Mouse (Mus musculus) ES-E14 (cell line): ENCODE measurements around the gene Cpeb2.

Source experiments
- CHD2 ChIP-seq: IDR thresholded peaks from 2 replicates; pipeline ENCODE4 v1.6.1; 2014; ENCODE audit warnings: mild to moderate bottlenecking, low read depth, low read length, inconsistent platforms
- HCFC1 ChIP-seq: IDR thresholded peaks from 2 replicates; pipeline ENCODE4 v1.6.1; 2012; ENCODE audit warnings: low read length, inconsistent platforms, borderline replicate concordance; ENCODE audit not compliant: insufficient read depth
- MAFK ChIP-seq: IDR thresholded peaks from 2 replicates; pipeline ENCODE4 v1.6.1; 2014; ENCODE audit warnings: mild to moderate bottlenecking, low read depth, low read length, inconsistent platforms; ENCODE audit not compliant: insufficient read depth
- ZC3H11A ChIP-seq: IDR thresholded peaks from 2 replicates; pipeline ENCODE4 v1.6.1; 2012; ENCODE audit warnings: low read depth, mild to moderate bottlenecking, inconsistent platforms, low read length, borderline replicate concordance
- ZNF384 ChIP-seq: IDR thresholded peaks from 2 replicates; pipeline ENCODE4 v1.6.1; 2012; ENCODE audit warnings: low read depth, low read length, inconsistent platforms

DNA sequence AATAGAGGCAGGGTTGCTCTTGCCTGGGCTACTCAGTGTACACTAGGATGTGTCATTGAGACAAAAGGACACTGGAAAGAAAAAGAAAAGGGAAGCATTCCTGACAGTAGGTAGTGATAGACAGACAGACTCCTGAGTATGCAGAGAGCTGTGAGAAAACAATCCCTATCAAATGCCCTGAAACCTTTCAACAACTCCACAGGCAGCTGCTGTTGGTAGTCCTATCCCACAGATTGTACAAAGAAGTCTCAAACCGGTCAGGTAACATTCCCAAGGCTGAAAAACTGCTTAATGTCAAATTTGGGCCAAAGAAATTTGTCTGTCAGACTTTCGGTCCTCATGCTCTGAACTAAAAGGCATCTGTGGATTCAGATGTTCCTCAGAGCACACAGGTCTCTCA lies 66.0 kb downstream of the Cpeb2 start:
- TF ChIP-seq ZC3H11A (no peak), CHD2 (no peak), ZNF384 (no peak), HCFC1 (no peak), MAFK (no peak)
